Mouse (Mus musculus) cerebellum, adult 18-20 months (tissue): ENCODE data around the gene Ddx43.

Source experiments
- DNase-seq, 2 experiments: peaks; one replicate each; pipeline ENCODE4 v3.0.0; 2021

Gene Ddx43

GRCm38 (mm10) chr9:78447973-78448873 lies 52.6 kb downstream of the Ddx43 start, which contains the start of the genes Mto1 and Gm17324:
Gene Mto1, plus strand, starts transcription at chr9:78448208.
Gene Gm17324, minus strand, starts transcription at chr9:78448786.
- DNase-seq, result peak; percentile 83 to 93

DNA sequence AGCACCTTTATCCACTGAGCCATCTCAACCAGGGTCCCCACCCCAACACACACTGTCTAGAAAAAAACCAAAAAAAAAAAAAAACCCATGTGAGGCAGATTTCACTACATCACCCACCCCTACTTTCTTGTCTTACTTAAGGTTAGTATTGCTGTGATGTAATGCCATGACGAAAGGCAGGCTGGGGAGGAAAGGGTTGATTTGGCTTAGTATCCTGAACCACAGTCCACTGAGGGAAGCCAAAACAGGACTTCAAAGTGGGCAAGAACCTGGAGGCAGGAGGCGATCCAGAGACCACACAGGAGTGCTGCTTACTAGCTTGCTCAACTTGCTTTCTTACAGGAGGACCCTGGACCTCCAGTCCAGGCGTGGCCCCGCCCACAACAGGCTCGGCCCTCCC lies 54.8 kb downstream of the Ddx43 start:
- DNase-seq, result no peak

- DNase-seq, result no peak
Observed at GRCm38 (mm10) chr9:78451382-78451781, 55.8 kb downstream of the Ddx43 start.

- DNase-seq, result no peak
Observed at GRCm38 (mm10) chr9:78457026-78457425, 61.4 kb downstream of the Ddx43 start.

GRCm38 (mm10) chr9:78463337-78463736 lies 67.8 kb downstream of the Ddx43 start:
- no peak for DNase-seq

DNA sequence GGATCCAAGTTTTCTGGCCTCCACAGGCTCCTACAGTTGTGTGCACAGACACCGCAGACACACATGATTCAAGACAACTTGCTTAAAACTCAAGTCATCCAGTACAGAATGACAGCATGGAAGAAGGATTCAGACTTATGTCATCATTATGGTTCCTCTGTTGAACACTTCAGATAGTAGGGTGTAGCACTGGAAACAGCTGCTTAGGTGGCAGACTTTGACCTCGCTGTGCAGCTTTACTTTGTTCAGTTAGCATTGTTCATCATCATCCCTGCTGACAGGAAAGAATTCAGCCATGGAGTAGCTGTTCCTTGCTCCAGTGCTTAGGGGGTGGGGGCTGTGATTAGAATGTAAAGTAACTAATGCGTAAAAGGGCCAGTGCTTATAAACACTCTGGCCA lies 70.1 kb downstream of the Ddx43 start:
- DNase-seq, result no peak
